8 mouse cellular contexts compared by ENCODE assay signal in genomic region chr9:89211065-89211858, GRCm38 (mm10). TPM values are rescaled to one million over a fixed set of nuclear protein-coding genes. Genes with fewer than 3 reads are reported as not detected.
DNase-seq lines count a peak whose midpoint lies in the region; ATAC-seq lines count a peak whose summit lies in the region.
"Not testable (repeated sequence)": the region's sequence is repeated elsewhere in the genome, so short reads cannot be mapped to it uniquely, and the experiment has no call there.

No protein-coding gene starts in this region.

- H3K4me1 ChIP-seq in embryonic facial prominence, embryonic 10.5 days; intestine, embryonic 15.5 days (replicated peaks): not testable (repeated sequence)

- not testable (repeated sequence) for H3K27me3 ChIP-seq in embryonic facial prominence, embryonic 10.5 days (replicated peaks; ENCODE audit: low read depth, poor library complexity, severe bottlenecking); intestine, embryonic 15.5 days (replicated peaks)

- peak overlapping the region; percentile 49 for H3K4me2 ChIP-seq in intestine, embryonic 15.5 days (replicated peaks)

- H3K27ac ChIP-seq in embryonic facial prominence, embryonic 10.5 days (replicated peaks) = peak overlapping the region; percentile 79; the same call in 1 of the 2 replicates
- peak overlapping the region; percentile 75 for H3K27ac ChIP-seq in intestine, embryonic 15.5 days
- H3K27ac ChIP-seq in macrophage = peak overlapping the region; percentile 81

- DNase-seq in adrenal gland, adult (ENCODE audit: inconsistent age in 2 of 2, low spot score in 1 of 2) = peak; percentile 94 to 99
- not testable (repeated sequence) for DNase-seq in embryonic facial prominence, embryonic 10.5 days (ENCODE audit: low spot score)
- peak; percentile 91 to 95 for DNase-seq in left cerebral cortex, adult 9 months (ENCODE audit: low spot score in 2 of 2)
- DNase-seq in right cerebral cortex, adult 2 months (ENCODE audit: low spot score in 2 of 2) = peak; percentile 93 to 95
- DNase-seq in urinary bladder, postnatal 14 days (ENCODE audit: low spot score) = peak; percentile 82

- peak overlapping the region; percentile 49 for H3K4me3 ChIP-seq in embryonic facial prominence, embryonic 10.5 days
- H3K4me3 ChIP-seq in intestine, embryonic 15.5 days (replicated peaks) = peak overlapping the region; percentile 22; the same call in 1 of the 2 replicates
- peak overlapping the region; percentile 36 for H3K4me3 ChIP-seq in macrophage (ENCODE audit: inconsistent target)

- WGBS in embryonic facial prominence, embryonic 10.5 days = 2% methylated on average over 29 of the region's 44 CpGs
- WGBS in intestine, embryonic 15.5 days = 7% methylated on average over 8 of the region's 44 CpGs
- 21% methylated on average over 2 of the region's 44 CpGs for WGBS in macrophage (ENCODE audit: missing documents)

- H3K36me3 ChIP-seq in embryonic facial prominence, embryonic 10.5 days (replicated peaks); intestine, embryonic 15.5 days; macrophage (ENCODE audit: inconsistent target): not testable (repeated sequence)

- H3K79me2 ChIP-seq in macrophage (ENCODE audit: inconsistent target) = peaks cover 35% of the 10 kb centered on the region; the same call in 1 of the 2 replicates

- not testable (repeated sequence) for H3K9ac ChIP-seq in intestine, embryonic 15.5 days

- not testable (repeated sequence) for H3K9me3 ChIP-seq in embryonic facial prominence, embryonic 10.5 days; intestine, embryonic 15.5 days

- ATAC-seq in granulocyte monocyte progenitor cell, adult 5-6 weeks (replicated peaks; ENCODE audit: poor library complexity, severe bottlenecking) = peak; percentile 85
- peak; percentile 98 for ATAC-seq in intestine, embryonic 15.5 days

RNA-seq across cellular contexts. Expression of gene Mthfs, which starts 0.8 kb away (rescaled TPM):
- 16.4 and 19.4 TPM in 2 replicates for polyA plus RNA-seq in embryonic facial prominence, embryonic 10.5 days (2016; fragmentation: Nextera tagmentation; extraction: Ambion mirVana)
- total RNA-seq in granulocyte monocyte progenitor cell, adult 5-6 weeks (2014; fragmentation: Nextera tagmentation) = 34.7 and 46.4 TPM in 2 replicates
- 11.1 and 33.7 TPM in 2 replicates for total RNA-seq in granulocyte monocyte progenitor cell, adult 5-6 weeks (2017)
- polyA plus RNA-seq in intestine, embryonic 15.5 days (2015; fragmentation: Nextera tagmentation; extraction: Ambion mirVana) = 31.0 and 33.3 TPM in 2 replicates
- total RNA-seq in macrophage (2018; cell fraction: chromatin; rRNA removed) = 100 to 1,000 TPM; 142 to 807 (median 391) TPM
- 100 to 1,000 TPM in 13 of 26 experiments, 10 to 100 TPM in 13; 52.2 to 162 (median 102) TPM for total RNA-seq in macrophage (2018; cell fraction: cytosol; rRNA removed)
- 100 to 1,000 TPM in 25 of 26 experiments, 10 to 100 TPM in 1; 93.0 to 529 (median 240) TPM for total RNA-seq in macrophage (2018; cell fraction: nucleus; rRNA removed)
- polyA plus RNA-seq in macrophage (2018) = 92.9 to 115 TPM (median 109 TPM) in 3 replicates

RNA-seq across cellular contexts. Expression of gene Gm29094, which starts 12.1 kb away (rescaled TPM):
- polyA plus RNA-seq in embryonic facial prominence, embryonic 10.5 days (2016; fragmentation: Nextera tagmentation; extraction: Ambion mirVana) = not detected in 2 replicates
- total RNA-seq in granulocyte monocyte progenitor cell, adult 5-6 weeks (2014; fragmentation: Nextera tagmentation) = not detected in 2 replicates
- 1.1 TPM in 1 of 2 replicates, not detected in the other for total RNA-seq in granulocyte monocyte progenitor cell, adult 5-6 weeks (2017)
- 1.1 and 1.8 TPM in 2 replicates for polyA plus RNA-seq in intestine, embryonic 15.5 days (2015; fragmentation: Nextera tagmentation; extraction: Ambion mirVana)
- total RNA-seq in macrophage (2018; cell fraction: chromatin; rRNA removed) = 100 to 1,000 TPM in 9 of 26 experiments, 10 to 100 TPM in 16, 1 to 10 TPM in 1; 8.6 to 334 (median 60.8) TPM
- total RNA-seq in macrophage (2018; cell fraction: cytosol; rRNA removed) = 10 to 100 TPM in 3 of 26 experiments, 1 to 10 TPM in 22, under 1 TPM in 1; 0.95 to 12.5 (median 4.5) TPM
- total RNA-seq in macrophage (2018; cell fraction: nucleus; rRNA removed) = 100 to 1,000 TPM in 1 of 26 experiments, 10 to 100 TPM in 24, not detected in 1; 14.1 to 103 (median 44.2) TPM
- 1.4 to 5.5 TPM (median 4.3 TPM) in 3 replicates for polyA plus RNA-seq in macrophage (2018)

RNA-seq across cellular contexts. Expression of gene Bcl2a1b, which starts 12.3 kb away (rescaled TPM):
- 0.19 and 0.34 TPM in 2 replicates for polyA plus RNA-seq in embryonic facial prominence, embryonic 10.5 days (2016; fragmentation: Nextera tagmentation; extraction: Ambion mirVana)
- not detected in 2 replicates for total RNA-seq in granulocyte monocyte progenitor cell, adult 5-6 weeks (2014; fragmentation: Nextera tagmentation)
- total RNA-seq in granulocyte monocyte progenitor cell, adult 5-6 weeks (2017) = 3.0 TPM in 1 of 2 replicates, not detected in the other
- polyA plus RNA-seq in intestine, embryonic 15.5 days (2015; fragmentation: Nextera tagmentation; extraction: Ambion mirVana) = 4.6 and 5.6 TPM in 2 replicates
- 100 to 1,000 TPM in 18 of 26 experiments, 10 to 100 TPM in 8; 25.9 to 575 (median 198) TPM for total RNA-seq in macrophage (2018; cell fraction: chromatin; rRNA removed)
- 1,000 to 10,000 TPM in 1 of 26 experiments, 100 to 1,000 TPM in 23, 10 to 100 TPM in 2; 67.5 to 1,037 (median 292) TPM for total RNA-seq in macrophage (2018; cell fraction: cytosol; rRNA removed)
- total RNA-seq in macrophage (2018; cell fraction: nucleus; rRNA removed) = 100 to 1,000 TPM in 25 of 26 experiments, 10 to 100 TPM in 1; 37.4 to 906 (median 501) TPM
- 123 to 347 TPM (median 195 TPM) in 3 replicates for polyA plus RNA-seq in macrophage (2018)

Comparison
In these comparisons a context has a peak if more than half of its experiments do, and no peak if none do; other contexts are left out.
1. RNA of gene Bcl2a1b, which starts 12.3 kb away (polyA plus RNA-seq): 123 to 347 TPM in macrophage; 4.6 to 5.6 TPM in intestine, embryonic 15.5 days and 0.19 to 0.34 TPM in embryonic facial prominence, embryonic 10.5 days; every median in the first group is over 10 times any median in the second.
2. Peak in every context shown above with its lines, with median percentiles within 50 percentile points of each other: H3K27ac ChIP-seq and H3K4me3 ChIP-seq.